Mouse (Mus musculus): ENCODE data around the gene B3galt1. TPM values are rescaled to one million over a fixed set of nuclear protein-coding genes. Genes with fewer than 3 reads are reported as not detected.
A peak's percentile ranks its signal among the peaks of the same experiment; 100 is the strongest.

Gene B3galt1
- 7.3 and 8.4 TPM in 2 replicates for polyA plus RNA-seq (2014; fragmentation: Nextera tagmentation; extraction: Ambion mirVana)

- ATAC-seq (ENCODE audit: insufficient number of reproducible peaks, low FRiP score, low TSS enrichment, low read depth) (peak; percentile 97), DNase-seq (ENCODE audit: low spot score) (peak; percentile 88)
- no peaks in the 10 kb centered on the region for H3K4me1 ChIP-seq (ENCODE audit: control insufficient read depth, insufficient read depth, low read length)
- no peaks in the 10 kb centered on the region for H3K9me3 ChIP-seq (ENCODE audit: control insufficient read depth, low read length)
- H3K27me3 ChIP-seq (ENCODE audit: control insufficient read depth, insufficient read depth, low read length): no peaks in the 10 kb centered on the region
- 0 out of 2 replicates have a peak within 1 kb of the TSS, but pooled peaks have one; percentile 62 for H3K27ac ChIP-seq (replicated peaks; ENCODE audit: low read depth, low read length)
- peak within 1 kb of the TSS; percentile 90 for H3K4me2 ChIP-seq (ENCODE audit: low read depth, severe bottlenecking)
- H3K4me3 ChIP-seq (ENCODE audit: low read depth, low read length): peak within 1 kb of the TSS; percentile 70
- no peaks in the 10 kb centered on the region for H3K36me3 ChIP-seq (ENCODE audit: control insufficient read depth, insufficient read depth, low read length)
- WGBS: under 1% methylated on average over 76 of the region's 83 CpGs
- peak within 1 kb of the TSS; percentile 72 for H3K9ac ChIP-seq (ENCODE audit: low read length)
These were observed at the start of gene B3galt1 for GRCm38 (mm10) chr2:67565480-67566331. B3galt1 (plus strand) TSS chr2:67565871.

DNA sequence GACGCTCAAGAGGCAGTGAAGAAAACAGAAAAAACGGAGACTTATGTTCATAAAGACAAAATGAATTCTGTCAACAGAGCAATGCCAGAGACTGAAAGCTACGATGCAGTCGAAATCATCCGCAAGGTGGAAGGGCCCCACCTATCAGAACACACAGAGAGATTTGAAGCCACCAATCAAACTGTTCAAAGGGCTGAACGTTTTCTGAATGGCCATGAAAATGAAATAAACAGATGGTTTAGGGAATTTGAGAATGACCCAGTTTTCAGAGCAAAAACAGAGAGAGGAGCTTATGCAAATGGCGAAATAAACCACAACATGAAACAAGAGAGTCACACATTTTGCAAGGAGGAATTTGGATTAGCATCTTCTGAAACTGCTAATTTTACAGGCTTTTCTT is 49.3 kb upstream of the B3galt1 start:
- DNase-seq (ENCODE audit: low spot score) (no peak), ATAC-seq (ENCODE audit: insufficient number of reproducible peaks, low FRiP score, low TSS enrichment, low read depth) (no peak)
- Histone ChIP-seq H3K4me2 (ENCODE audit: low read depth, severe bottlenecking) (no peak overlapping the region), H3K27ac (replicated peaks; ENCODE audit: low read depth, low read length) (no peak overlapping the region), H3K4me3 (ENCODE audit: low read depth, low read length) (no peak overlapping the region), H3K36me3 (ENCODE audit: control insufficient read depth, insufficient read depth, low read length) (no peaks in the 10 kb centered on the region), H3K9ac (ENCODE audit: low read length) (no peak overlapping the region), H3K9me3 (ENCODE audit: control insufficient read depth, low read length) (no peaks in the 10 kb centered on the region), H3K4me1 (ENCODE audit: control insufficient read depth, insufficient read depth, low read length) (no peaks in the 10 kb centered on the region), H3K27me3 (ENCODE audit: control insufficient read depth, insufficient read depth, low read length) (no peaks in the 10 kb centered on the region)
- WGBS: 88% methylated on average over 7 of the region's 7 CpGs

DNA sequence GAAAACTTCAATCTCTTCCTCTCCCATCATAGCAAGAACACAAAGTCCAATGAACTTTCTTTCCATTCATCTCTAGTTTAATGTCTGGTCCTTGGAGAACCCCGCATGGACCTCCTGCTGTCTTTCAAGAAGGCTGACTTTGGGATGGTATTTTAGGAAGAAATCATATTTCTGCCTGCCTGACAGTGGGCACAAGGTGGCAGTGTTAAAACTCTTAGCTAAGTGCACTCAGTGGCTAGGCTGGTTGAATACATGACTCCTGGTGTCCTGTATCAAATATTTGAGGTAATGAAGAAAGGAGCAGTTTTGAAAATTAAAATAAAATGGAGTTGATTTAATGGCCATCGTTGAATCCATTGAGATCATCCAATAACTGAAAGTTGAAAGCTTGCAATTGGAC is 30.3 kb upstream of the B3galt1 start:
- Histone ChIP-seq H3K27me3 (ENCODE audit: control insufficient read depth, insufficient read depth, low read length) (no peaks in the 10 kb centered on the region), H3K9me3 (ENCODE audit: control insufficient read depth, low read length) (no peaks in the 10 kb centered on the region), H3K27ac (replicated peaks; ENCODE audit: low read depth, low read length) (no peak overlapping the region), H3K9ac (ENCODE audit: low read length) (no peak overlapping the region), H3K36me3 (ENCODE audit: control insufficient read depth, insufficient read depth, low read length) (no peaks in the 10 kb centered on the region), H3K4me3 (ENCODE audit: low read depth, low read length) (no peak overlapping the region), H3K4me2 (ENCODE audit: low read depth, severe bottlenecking) (no peak overlapping the region), H3K4me1 (ENCODE audit: control insufficient read depth, insufficient read depth, low read length) (no peaks in the 10 kb centered on the region)
- DNase-seq (ENCODE audit: low spot score) (no peak), ATAC-seq (ENCODE audit: insufficient number of reproducible peaks, low FRiP score, low TSS enrichment, low read depth) (no peak)
- 86% methylated on average over 2 of the region's 2 CpGs for WGBS

- Histone ChIP-seq H3K27ac (replicated peaks; ENCODE audit: low read depth, low read length) (no peak overlapping the region), H3K4me2 (ENCODE audit: low read depth, severe bottlenecking) (no peak overlapping the region), H3K9ac (ENCODE audit: low read length) (no peak overlapping the region), H3K27me3 (ENCODE audit: control insufficient read depth, insufficient read depth, low read length) (no peaks in the 10 kb centered on the region), H3K4me1 (ENCODE audit: control insufficient read depth, insufficient read depth, low read length) (no peaks in the 10 kb centered on the region), H3K4me3 (ENCODE audit: low read depth, low read length) (no peak overlapping the region), H3K9me3 (ENCODE audit: control insufficient read depth, low read length) (no peaks in the 10 kb centered on the region), H3K36me3 (ENCODE audit: control insufficient read depth, insufficient read depth, low read length) (no peaks in the 10 kb centered on the region)
- DNase-seq (ENCODE audit: low spot score): no peak
- ATAC-seq (ENCODE audit: insufficient number of reproducible peaks, low FRiP score, low TSS enrichment, low read depth): no peak
- 85% methylated on average over 6 of the region's 6 CpGs for WGBS
These were observed 26.2 kb upstream of the B3galt1 start for GRCm38 (mm10) chr2:67539426-67539825.

- DNase-seq (ENCODE audit: low spot score): no peak
- H3K27me3 ChIP-seq (ENCODE audit: control insufficient read depth, insufficient read depth, low read length): no peaks in the 10 kb centered on the region
- WGBS: 71% methylated on average over 11 of the region's 11 CpGs
- H3K36me3 ChIP-seq (ENCODE audit: control insufficient read depth, insufficient read depth, low read length): no peaks in the 10 kb centered on the region
- H3K4me3 ChIP-seq (ENCODE audit: low read depth, low read length): no peak overlapping the region
- peak; percentile 31; the same call in 1 of the 2 replicates for ATAC-seq (ENCODE audit: insufficient number of reproducible peaks, low FRiP score, low TSS enrichment, low read depth)
- no peaks in the 10 kb centered on the region for H3K4me1 ChIP-seq (ENCODE audit: control insufficient read depth, insufficient read depth, low read length)
- no peak overlapping the region for H3K9ac ChIP-seq (ENCODE audit: low read length)
- no peaks in the 10 kb centered on the region for H3K9me3 ChIP-seq (ENCODE audit: control insufficient read depth, low read length)
- H3K4me2 ChIP-seq (ENCODE audit: low read depth, severe bottlenecking): no peak overlapping the region
- no peak overlapping the region for H3K27ac ChIP-seq (replicated peaks; ENCODE audit: low read depth, low read length)
These were observed 23.5 kb upstream of the B3galt1 start for GRCm38 (mm10) chr2:67541957-67542696.

DNA sequence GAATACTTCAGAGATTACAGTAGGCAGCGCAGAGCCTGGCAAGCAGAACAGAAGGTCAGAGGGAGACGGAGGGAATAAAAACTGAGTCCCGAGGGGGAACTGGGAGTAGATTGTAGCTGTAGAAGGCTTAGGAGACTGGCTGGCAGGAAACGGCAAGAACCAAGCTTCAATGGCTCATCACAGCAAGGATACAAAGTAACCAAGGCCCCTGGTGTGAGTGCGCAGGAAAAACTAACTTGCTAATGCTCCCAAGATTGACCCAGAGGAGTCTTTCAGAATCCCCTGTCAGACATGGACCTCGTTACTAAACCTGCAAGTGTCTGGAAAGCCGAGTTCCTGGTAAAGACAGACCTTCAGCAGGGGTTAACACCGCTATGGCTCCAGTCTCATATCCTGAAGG is 21.2 kb upstream of the B3galt1 start:
- H3K9ac ChIP-seq (ENCODE audit: low read length): no peak overlapping the region
- H3K27ac ChIP-seq (replicated peaks; ENCODE audit: low read depth, low read length): no peak overlapping the region
- no peaks in the 10 kb centered on the region for H3K9me3 ChIP-seq (ENCODE audit: control insufficient read depth, low read length)
- H3K36me3 ChIP-seq (ENCODE audit: control insufficient read depth, insufficient read depth, low read length): no peaks in the 10 kb centered on the region
- H3K4me3 ChIP-seq (ENCODE audit: low read depth, low read length): no peak overlapping the region
- ATAC-seq (ENCODE audit: insufficient number of reproducible peaks, low FRiP score, low TSS enrichment, low read depth) (no peak), DNase-seq (ENCODE audit: low spot score) (no peak)
- no peak overlapping the region for H3K4me2 ChIP-seq (ENCODE audit: low read depth, severe bottlenecking)
- H3K27me3 ChIP-seq (ENCODE audit: control insufficient read depth, insufficient read depth, low read length): no peaks in the 10 kb centered on the region
- H3K4me1 ChIP-seq (ENCODE audit: control insufficient read depth, insufficient read depth, low read length): no peaks in the 10 kb centered on the region
- WGBS: 69% methylated on average over 8 of the region's 8 CpGs

DNA sequence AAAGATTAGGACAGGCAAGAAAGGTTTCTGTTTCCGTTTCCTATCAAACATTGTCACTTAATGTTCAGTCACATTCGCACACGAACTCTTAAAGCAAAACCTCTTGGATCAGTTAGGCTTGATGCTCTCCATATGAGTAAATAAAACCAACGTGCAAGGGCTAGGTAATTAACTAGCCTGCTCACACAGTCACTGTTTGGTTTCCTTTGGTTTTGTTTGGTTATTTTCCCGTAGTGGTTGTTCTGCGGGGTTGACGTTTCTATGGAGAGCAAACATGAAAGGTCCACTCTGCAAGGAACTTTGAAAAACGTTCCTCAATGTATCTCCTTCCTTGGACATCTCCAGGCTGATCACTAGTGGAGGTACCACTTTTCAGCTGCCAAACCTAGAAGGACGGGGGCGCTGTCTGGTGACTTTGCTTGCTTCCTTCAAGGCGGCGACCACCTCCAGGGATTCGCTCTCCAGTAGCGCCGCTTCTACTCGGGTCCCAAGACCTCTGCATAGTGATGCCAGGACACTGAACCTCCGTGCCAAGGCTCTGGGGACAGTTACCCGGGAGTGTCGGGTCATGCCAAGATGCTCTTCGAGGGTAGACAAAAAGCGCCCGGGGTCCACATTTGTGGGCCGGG is 706 bp upstream of the B3galt1 start:
- Histone ChIP-seq H3K27me3 (ENCODE audit: control insufficient read depth, insufficient read depth, low read length) (no peaks in the 10 kb centered on the region), H3K4me2 (ENCODE audit: low read depth, severe bottlenecking) (peak overlapping the region; percentile 90), H3K27ac (replicated peaks; ENCODE audit: low read depth, low read length) (no peak overlapping the region), H3K4me1 (ENCODE audit: control insufficient read depth, insufficient read depth, low read length) (no peaks in the 10 kb centered on the region), H3K9ac (ENCODE audit: low read length) (peak overlapping the region; percentile 72), H3K4me3 (ENCODE audit: low read depth, low read length) (peak overlapping the region; percentile 70), H3K36me3 (ENCODE audit: control insufficient read depth, insufficient read depth, low read length) (no peaks in the 10 kb centered on the region), H3K9me3 (ENCODE audit: control insufficient read depth, low read length) (no peaks in the 10 kb centered on the region)
- ATAC-seq (ENCODE audit: insufficient number of reproducible peaks, low FRiP score, low TSS enrichment, low read depth) (peak; percentile 81), DNase-seq (ENCODE audit: low spot score) (peak; percentile 76)
- 2% methylated on average over 23 of the region's 23 CpGs for WGBS

DNA sequence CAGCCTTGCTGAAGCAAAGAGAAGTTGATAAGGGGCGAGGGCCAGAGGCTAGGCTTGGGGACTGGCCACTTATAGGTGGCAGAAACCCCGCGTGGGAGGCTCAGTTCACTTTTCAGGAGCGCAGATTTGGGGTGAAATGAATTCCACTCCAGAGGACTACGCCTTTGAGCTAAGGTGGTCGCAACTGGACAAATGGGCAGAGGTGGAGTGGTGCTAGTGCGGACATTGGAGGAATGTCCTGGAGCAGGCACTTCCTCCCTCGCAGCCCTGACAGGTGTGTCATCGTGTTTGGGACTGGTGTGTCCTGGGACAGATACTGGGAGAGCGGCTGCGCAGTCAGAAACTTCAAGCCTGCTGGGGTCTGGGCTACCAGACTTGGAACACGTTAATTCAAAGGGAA is 895 bp downstream of the B3galt1 start:
- Histone ChIP-seq H3K27me3 (ENCODE audit: control insufficient read depth, insufficient read depth, low read length) (no peaks in the 10 kb centered on the region), H3K9ac (ENCODE audit: low read length) (peak overlapping the region; percentile 72), H3K4me3 (ENCODE audit: low read depth, low read length) (peak overlapping the region; percentile 70), H3K9me3 (ENCODE audit: control insufficient read depth, low read length) (no peaks in the 10 kb centered on the region), H3K36me3 (ENCODE audit: control insufficient read depth, insufficient read depth, low read length) (no peaks in the 10 kb centered on the region), H3K4me2 (ENCODE audit: low read depth, severe bottlenecking) (peak overlapping the region; percentile 90), H3K27ac (replicated peaks; ENCODE audit: low read depth, low read length) (no peak overlapping the region), H3K4me1 (ENCODE audit: control insufficient read depth, insufficient read depth, low read length) (no peaks in the 10 kb centered on the region)
- WGBS: 1% methylated on average over 12 of the region's 12 CpGs
- ATAC-seq (ENCODE audit: insufficient number of reproducible peaks, low FRiP score, low TSS enrichment, low read depth) (no peak), DNase-seq (ENCODE audit: low spot score) (peak; percentile 41)
